ENCODE assay signal across 14 mouse cellular contexts in the genomic region with DNA sequence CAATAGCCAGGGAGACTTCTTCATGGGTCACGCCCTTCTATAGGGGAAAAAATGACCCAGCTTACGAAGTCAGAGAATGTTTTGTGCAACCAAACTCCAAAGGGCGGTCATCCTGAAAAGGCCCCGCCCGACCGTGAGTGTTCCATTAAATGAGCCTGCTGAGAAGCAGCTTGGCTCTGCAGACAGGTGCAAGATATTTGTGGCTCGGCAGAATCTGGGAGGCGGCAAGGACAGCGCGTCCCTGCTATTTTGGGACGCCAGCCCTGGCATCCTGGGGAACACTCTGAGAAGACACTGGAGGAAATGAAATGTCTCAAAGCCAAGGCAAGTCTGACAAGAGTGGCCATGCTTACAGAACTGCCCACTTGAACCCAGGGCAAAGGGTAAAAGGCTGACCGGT. TPM values are rescaled to one million over a fixed set of nuclear protein-coding genes. Genes with fewer than 3 reads are reported as not detected.
DNase-seq lines count a peak whose midpoint lies in the region; ATAC-seq and TF ChIP-seq lines count a peak whose summit lies in the region.
"Had no signal": no experiment of that assay in that cellular context is flagged by ENCODE, and none has a peak within 500 bp of the region (broad histone marks: within the 10 kb centered on the region; RNA-seq: fewer than 3 reads in every experiment).

No protein-coding gene starts in this region.

- peak; percentile 57 for TF ChIP-seq EP300 in heart, adult 2 months (IDR thresholded peaks at IDR 0.05; ENCODE audit: insufficient read depth, low read depth, low read length)

- no peak for ATAC-seq in forebrain, embryonic 15.5 days (replicated peaks)

- H3K79me2 ChIP-seq in heart, adult 2 months (replicated peaks; ENCODE audit: control insufficient read depth, insufficient read depth, low read length): no peaks in the 10 kb centered on the region; the same call in none of the 2 replicates

- 0 out of 2 replicates have a peak overlapping the region, but pooled peaks have one; percentile 33 for H3K9ac ChIP-seq in heart, adult 2 months (ENCODE audit: low read depth, low read length)
- H3K9ac ChIP-seq in forebrain, embryonic 15.5 days (replicated peaks): no peak overlapping the region
- H3K9ac ChIP-seq: embryonic facial prominence, embryonic 13.5 days; hindbrain, embryonic 13.5 days had no signal

- intact Hi-C loops in left cerebral cortex, postnatal 4 days (cut with DNase I): loop anchor here (10.0 kb wide), 1 partner anchor 142 kb away; no protein-coding TSS in a partner anchor
- intact Hi-C loops in heart, adult 2 months (cut with DNase I): no loop called here

- H3K36me3 ChIP-seq in heart, adult 2 months (ENCODE audit: control insufficient read depth, insufficient read depth, low read length): peaks cover 4% of the 10 kb centered on the region
- H3K36me3 ChIP-seq in forebrain, embryonic 15.5 days: peaks cover 71% of the 10 kb centered on the region

- no peak for TF ChIP-seq CTCF in heart, adult 2 months (IDR thresholded peaks at IDR 0.05)

- DNase-seq in left cerebral cortex, adult 11 months (ENCODE audit: low spot score): peak; percentile 41
- DNase-seq in left cerebral cortex, postnatal 4 days: no peak
- peak; percentile 52 to 79 for DNase-seq in heart, adult 2 months
- peak; percentile 37 to 68 for DNase-seq in kidney, postnatal 36 days
- no peak for DNase-seq in retina, postnatal 1 day
- no peak for DNase-seq in liver

- H3K9me3 ChIP-seq in forebrain, embryonic 15.5 days: no peaks in the 10 kb centered on the region
- H3K9me3 ChIP-seq: embryonic facial prominence, embryonic 13.5 days; hindbrain, embryonic 13.5 days had no signal

- peak overlapping the region; percentile 87 for H3K27ac ChIP-seq in heart, adult 2 months
- no peak overlapping the region for H3K27ac ChIP-seq in forebrain, embryonic 15.5 days (replicated peaks)
- H3K27ac ChIP-seq: embryonic facial prominence, embryonic 13.5 days; hindbrain, embryonic 13.5 days; stomach, postnatal 0 days had no signal

- H3K4me3 ChIP-seq in heart, adult 2 months: peak overlapping the region; percentile 17
- no peak overlapping the region for H3K4me3 ChIP-seq in forebrain, embryonic 15.5 days
- H3K4me3 ChIP-seq: embryonic facial prominence, embryonic 13.5 days; hindbrain, embryonic 13.5 days had no signal

- peaks cover 4% of the 10 kb centered on the region; the same call in 1 of the 2 replicates for H3K4me1 ChIP-seq in heart, adult 2 months (ENCODE audit: control insufficient read depth, insufficient read depth, low read length)
- H3K4me1 ChIP-seq in forebrain, embryonic 15.5 days: no peaks in the 10 kb centered on the region
- H3K4me1 ChIP-seq: embryonic facial prominence, embryonic 13.5 days; hindbrain, embryonic 13.5 days had no signal

- 72% methylated on average over 12 of the region's 12 CpGs for WGBS in heart, adult 2 months
- 92% methylated on average over 12 of the region's 12 CpGs for WGBS in forebrain, embryonic 15.5 days

- no peak overlapping the region for H3K4me2 ChIP-seq in forebrain, embryonic 15.5 days (replicated peaks)
- H3K4me2 ChIP-seq: embryonic facial prominence, embryonic 13.5 days; hindbrain, embryonic 13.5 days had no signal

- peak; percentile 27; the same call in 1 of the 2 replicates for TF ChIP-seq POLR2A in heart, adult 2 months (IDR thresholded peaks at IDR 0.05; ENCODE audit: insufficient read depth, low read depth, low read length)

- H3K27me3 ChIP-seq in heart, adult 2 months (ENCODE audit: control insufficient read depth, insufficient read depth, low read length): no peaks in the 10 kb centered on the region
- no peaks in the 10 kb centered on the region for H3K27me3 ChIP-seq in forebrain, embryonic 15.5 days
- H3K27me3 ChIP-seq: embryonic facial prominence, embryonic 13.5 days; hindbrain, embryonic 13.5 days had no signal

RNA-seq across cellular contexts. Expression of a gene that starts 23.4 kb away (rescaled TPM):
- not detected for total RNA-seq in left cerebral cortex, postnatal 4 days (2021)
- not detected for total RNA-seq in heart, adult 2 months (2021)
- not detected in 2 replicates for polyA plus RNA-seq in heart, adult 2 months (2012; rRNA removed)
- polyA plus RNA-seq in forebrain, embryonic 15.5 days (2015; fragmentation: Nextera tagmentation; extraction: Ambion mirVana): 1.6 TPM in 1 of 2 replicates, not detected in the other
- total RNA-seq: adrenal gland, postnatal 4 days; layer of hippocampus, postnatal 36 days had no signal
- polyA plus RNA-seq: hindbrain, embryonic 13.5 days; lung, embryonic 16.5 days; neural tube, embryonic 11.5 days had no signal

RNA-seq across cellular contexts. Expression of a gene that starts 25.8 kb away (rescaled TPM):
- 10 to 100 TPM; 11.5 to 11.6 TPM for total RNA-seq in left cerebral cortex, postnatal 4 days (2021)
- total RNA-seq in heart, adult 2 months (2021): 10 to 100 TPM; 42.2 to 56.7 TPM
- polyA plus RNA-seq in heart, adult 2 months (2012; rRNA removed): 27.4 and 43.0 TPM in 2 replicates
- 10.6 and 12.7 TPM in 2 replicates for polyA plus RNA-seq in forebrain, embryonic 15.5 days (2015; fragmentation: Nextera tagmentation; extraction: Ambion mirVana)

RNA-seq across cellular contexts. Expression of a gene that starts 32.1 kb away (rescaled TPM):
- total RNA-seq in left cerebral cortex, postnatal 4 days (2021): not detected
- under 1 TPM in 1 of 2 experiments, not detected in 1; 0.20 TPM for total RNA-seq in heart, adult 2 months (2021)
- polyA plus RNA-seq in heart, adult 2 months (2012; rRNA removed): 0.47 and 1.8 TPM in 2 replicates
- polyA plus RNA-seq in forebrain, embryonic 15.5 days (2015; fragmentation: Nextera tagmentation; extraction: Ambion mirVana): not detected in 2 replicates
- total RNA-seq: adrenal gland, postnatal 4 days; layer of hippocampus, postnatal 36 days had no signal
- polyA plus RNA-seq: embryonic facial prominence, embryonic 13.5 days; hindbrain, embryonic 13.5 days; neural tube, embryonic 11.5 days had no signal

RNA-seq across cellular contexts. Expression of a gene that starts 51.9 kb away (rescaled TPM):
- 10 to 100 TPM; 59.3 to 61.9 TPM for total RNA-seq in left cerebral cortex, postnatal 4 days (2021)
- 10 to 100 TPM; 21.4 to 24.9 TPM for total RNA-seq in heart, adult 2 months (2021)
- polyA plus RNA-seq in heart, adult 2 months (2012; rRNA removed): 14.7 and 25.3 TPM in 2 replicates
- 67.5 and 72.5 TPM in 2 replicates for polyA plus RNA-seq in forebrain, embryonic 15.5 days (2015; fragmentation: Nextera tagmentation; extraction: Ambion mirVana)

RNA-seq across cellular contexts. Expression of a gene that starts 52.1 kb away (rescaled TPM):
- 1 to 10 TPM; 3.8 TPM for total RNA-seq in left cerebral cortex, postnatal 4 days (2021)
- 1 to 10 TPM; 3.5 to 3.7 TPM for total RNA-seq in heart, adult 2 months (2021)
- 2.2 and 3.7 TPM in 2 replicates for polyA plus RNA-seq in heart, adult 2 months (2012; rRNA removed)
- 6.7 and 7.1 TPM in 2 replicates for polyA plus RNA-seq in forebrain, embryonic 15.5 days (2015; fragmentation: Nextera tagmentation; extraction: Ambion mirVana)

Comparison
In these comparisons a context has a peak if more than half of its experiments do, and no peak if none do; other contexts are left out.
1. DNase-seq: peak in left cerebral cortex, adult 11 months (single experiment), heart, adult 2 months (2 of 2) and kidney, postnatal 36 days (2 of 2); none in left cerebral cortex, postnatal 4 days (single experiment), retina, postnatal 1 day (single experiment) and liver (single experiment).